Mouse (Mus musculus) right cerebral cortex, adult 18-20 months (tissue): Measurements from ENCODE around the gene Ccdc34.

ENCODE experiments used
- DNase-seq: peaks from one replicate; pipeline ENCODE4 v3.0.0; 2022; ENCODE audit warnings: mixed read lengths

Gene Ccdc34

DNA sequence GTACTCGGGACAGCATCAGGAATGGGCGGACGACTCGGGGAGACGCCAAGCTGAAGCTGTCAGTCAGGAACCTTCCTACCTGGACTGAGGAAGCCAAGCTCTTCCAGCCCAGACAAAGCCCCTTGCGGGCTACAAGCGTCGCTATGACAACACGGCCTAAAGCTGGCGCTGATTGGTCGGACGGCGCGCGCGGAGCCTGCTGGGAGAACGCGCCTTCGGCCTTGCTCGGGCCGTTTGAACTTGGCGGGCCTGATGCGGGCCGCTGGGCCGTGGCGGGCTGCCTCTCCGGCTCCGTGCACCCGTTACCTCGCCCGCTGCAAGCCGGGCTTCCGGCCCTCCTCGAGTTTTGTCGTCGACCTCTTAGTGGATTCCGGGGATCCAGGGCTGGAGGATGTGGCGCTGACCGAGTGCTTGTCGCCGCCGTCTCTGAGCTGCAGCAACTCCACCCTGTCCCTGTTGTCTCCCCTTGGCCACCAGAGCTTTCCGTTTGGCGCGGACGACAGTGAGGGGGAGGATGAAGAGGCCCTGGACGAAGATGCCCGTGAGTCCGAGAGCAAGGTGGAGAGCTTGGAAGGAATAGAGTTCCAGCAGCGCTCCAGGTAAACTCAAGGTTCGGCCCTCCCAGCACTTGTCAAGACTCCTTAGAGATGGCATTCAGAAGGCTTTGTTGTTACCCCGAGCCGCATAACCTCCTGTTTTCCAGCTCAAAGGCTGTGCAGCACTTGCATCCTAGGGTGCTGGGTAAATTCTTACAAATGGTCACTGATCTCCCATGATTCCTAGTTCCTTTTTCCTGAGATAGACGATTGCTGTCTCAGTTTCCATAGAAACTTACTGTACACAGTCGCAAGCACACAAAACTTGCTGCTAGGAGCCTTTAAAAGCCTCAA, at the start of gene Ccdc34:
Gene Ccdc34, plus strand, starts transcription at position 202 of the 890 bp plus-strand sequence.
- peak; percentile 93 for DNase-seq

DNA sequence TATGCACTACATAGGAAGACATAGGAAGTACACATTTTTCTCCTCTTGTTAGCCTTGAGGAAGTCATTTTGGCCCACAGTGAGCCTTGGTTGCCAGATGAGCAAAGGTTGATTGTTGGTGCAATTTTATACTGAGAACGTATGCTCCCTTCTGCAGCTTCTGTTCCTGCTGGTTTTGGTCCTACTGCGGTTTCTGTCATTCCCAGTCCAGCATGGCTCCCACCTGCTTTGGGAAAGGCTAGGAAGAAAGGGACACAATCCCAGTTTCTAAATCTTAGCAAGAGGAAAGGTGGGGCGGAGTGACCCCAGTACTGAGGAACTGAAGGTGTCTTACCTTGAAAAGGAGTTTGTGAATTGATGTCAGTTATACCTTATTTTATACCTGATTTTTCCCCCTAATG, 48.2 kb upstream of the Ccdc34 start:
- no peak for DNase-seq

DNA sequence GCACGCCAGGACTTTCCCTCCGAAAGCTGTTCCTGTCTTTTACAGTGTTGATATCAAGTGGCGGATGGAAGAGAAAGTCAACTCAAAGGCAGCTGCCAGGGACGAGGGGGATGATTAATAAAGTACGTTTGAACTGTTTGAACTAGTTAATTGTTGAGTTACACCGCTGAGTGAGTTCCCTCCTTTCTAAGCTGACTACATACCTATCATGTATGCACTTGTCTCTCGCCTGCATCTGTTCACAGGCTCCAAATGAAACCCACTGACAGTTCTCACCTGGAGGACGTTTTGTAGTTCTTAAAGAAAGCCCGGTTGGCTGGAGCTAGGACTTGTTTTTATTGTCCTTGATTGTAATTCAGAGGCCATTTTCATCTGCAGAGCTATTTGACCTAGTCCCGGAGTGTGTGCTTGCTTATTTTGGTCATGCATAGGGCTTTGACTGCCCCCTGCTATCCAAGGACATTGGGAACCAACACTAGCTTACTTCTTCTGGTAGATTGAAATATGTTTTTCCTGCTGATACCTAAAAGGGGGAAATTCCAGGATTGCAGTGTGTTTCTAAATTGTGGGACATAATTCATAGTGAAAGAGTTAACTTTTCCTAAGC, 47.6 kb upstream of the Ccdc34 start:
- DNase-seq, result no peak

DNA sequence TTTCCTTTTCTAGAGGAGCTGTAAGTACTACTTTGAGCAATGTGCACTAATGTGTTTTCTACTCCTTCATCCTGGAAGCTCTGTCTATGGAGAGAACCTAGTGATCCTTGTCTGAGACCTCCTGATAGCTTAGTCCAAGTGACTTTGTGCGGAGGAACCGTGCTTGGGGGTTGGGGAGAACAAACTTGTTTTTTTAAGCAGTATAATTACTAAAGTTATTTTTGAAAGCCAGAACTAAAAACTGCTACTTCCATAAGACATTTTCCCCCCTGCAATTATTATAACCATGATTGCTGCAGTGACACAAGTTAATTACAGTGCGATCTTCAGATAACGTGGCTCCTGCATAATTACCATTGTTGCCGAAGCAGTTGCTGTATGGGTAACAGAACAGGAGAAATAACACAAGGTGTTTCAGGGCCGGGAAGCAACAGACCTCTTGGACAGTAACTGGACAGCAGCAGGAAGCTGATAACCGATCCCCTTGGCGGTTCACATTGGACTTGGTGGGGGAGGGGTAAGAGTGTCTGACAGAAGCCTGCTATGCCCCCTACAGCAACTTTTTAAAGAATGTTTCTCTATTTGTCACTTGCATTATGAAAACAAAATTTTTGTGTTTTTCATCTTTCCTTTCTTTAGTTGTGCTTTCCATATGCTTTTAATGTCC, 46.7 kb upstream of the Ccdc34 start:
- no peak for DNase-seq

DNA sequence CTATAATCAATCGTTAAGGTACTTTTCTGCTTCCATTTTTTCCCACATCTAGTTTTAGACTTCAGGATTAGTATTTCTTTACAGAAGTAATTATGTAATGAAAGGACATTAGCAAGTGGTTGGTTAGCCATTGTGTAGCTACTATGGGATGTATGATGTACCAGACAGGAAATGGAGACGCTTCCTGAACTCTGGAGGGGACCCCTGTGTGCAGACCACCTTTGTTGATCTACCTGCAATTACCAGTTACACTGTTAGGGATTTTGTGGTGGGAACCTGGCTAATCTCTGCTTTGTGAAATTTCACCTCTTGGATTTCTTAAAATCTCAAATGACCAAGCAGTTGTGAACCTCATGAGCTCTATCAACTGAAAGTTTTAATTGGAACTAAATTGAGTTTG, 45.3 kb upstream of the Ccdc34 start:
- no peak for DNase-seq

DNA sequence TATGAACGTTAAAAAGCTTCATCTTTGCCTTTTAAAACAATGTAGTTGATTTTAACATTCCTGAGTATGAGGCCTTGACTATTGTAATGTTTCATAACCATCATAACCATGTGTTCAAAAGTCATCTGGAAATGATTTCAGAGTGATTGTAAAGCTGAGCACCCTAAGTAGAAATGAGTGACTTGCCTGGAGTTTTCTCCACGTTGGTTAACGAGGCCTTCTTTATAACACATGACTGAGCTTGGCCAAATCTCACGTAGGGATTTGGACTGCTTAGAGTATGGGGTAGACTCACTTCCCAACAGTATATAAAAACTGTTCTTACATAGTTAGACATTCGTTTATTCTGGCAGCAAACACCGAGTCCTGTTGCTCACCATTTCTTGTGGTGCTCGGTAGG, 44.7 kb upstream of the Ccdc34 start:
- DNase-seq, result no peak

DNA sequence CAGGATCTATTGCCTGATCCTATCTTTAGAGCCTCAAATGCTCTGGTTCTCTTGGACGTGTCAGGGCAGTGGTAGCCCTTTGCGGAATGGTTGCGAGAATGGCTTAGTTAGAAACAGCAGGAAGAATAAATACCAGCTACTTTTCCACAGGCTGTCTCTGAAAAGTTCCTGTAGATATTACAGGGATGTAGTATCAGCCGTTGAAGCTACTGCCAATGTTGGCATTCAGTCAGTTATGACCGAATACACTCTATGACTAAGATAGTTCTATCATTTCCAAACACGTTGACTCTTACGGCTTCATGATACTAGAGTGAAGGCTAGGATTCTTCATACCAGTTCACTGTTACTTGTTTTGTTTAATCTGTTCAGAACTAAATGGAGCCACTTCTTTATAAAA, 42.8 kb upstream of the Ccdc34 start:
- DNase-seq, result no peak

DNA sequence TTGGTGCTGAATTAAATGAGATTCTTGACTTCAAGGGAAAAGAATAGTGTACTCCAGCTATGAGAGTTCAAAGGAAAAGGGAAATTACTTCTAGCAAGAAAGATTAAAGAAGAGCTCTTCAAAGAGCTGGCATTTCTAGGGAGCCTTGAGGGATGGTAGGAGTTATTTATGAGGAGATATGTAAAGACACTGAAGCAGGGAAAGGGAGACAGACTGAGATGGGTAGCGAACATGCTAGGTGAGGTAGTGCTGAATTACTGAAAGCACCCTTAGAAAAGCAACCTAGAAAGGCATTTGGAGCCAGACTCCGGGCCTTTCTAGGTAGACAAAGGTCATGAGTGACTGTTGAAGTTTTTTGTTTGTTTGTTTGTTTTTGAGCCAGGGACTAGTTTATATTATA, 41.4 kb upstream of the Ccdc34 start:
- DNase-seq, result no peak

DNA sequence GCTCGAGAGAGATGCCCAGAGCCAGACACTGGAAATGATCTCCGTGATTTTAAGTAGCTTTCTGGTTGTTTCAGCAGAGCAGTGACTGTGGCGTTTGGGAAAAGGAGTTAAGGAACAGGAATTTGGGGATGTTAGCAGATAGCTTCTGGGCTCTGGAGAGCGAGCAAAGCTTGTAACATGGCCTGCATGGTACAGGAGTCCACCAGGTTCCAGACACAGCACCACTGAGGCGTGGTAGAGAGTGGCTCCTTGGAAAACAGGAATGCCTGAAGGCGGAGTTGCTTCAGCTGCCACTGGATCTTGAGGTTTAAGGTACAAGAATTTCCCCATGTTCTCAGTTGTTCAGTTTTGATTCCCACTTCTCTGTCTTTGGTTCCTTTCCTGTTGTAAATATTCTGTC, 40.3 kb upstream of the Ccdc34 start:
- DNase-seq, result no peak

DNA sequence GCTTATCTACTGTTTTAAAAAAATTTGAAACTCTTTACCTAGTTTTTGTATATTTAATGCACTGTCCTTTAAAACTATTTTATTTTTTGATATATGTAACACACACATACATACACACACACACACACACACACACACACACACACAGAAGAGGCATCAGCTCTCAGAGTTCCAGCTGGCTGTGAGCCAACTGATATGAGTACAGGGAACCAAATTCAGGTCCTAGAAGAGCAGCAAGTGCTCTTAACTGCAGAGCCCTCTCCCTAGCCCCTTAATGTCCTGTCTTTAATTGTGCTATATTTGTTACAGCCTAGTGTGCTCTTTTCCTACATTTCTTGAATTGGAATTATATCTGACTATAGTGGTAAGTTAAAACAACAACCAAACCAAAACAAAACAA, 38.4 kb upstream of the Ccdc34 start:
- DNase-seq, result no peak

DNA sequence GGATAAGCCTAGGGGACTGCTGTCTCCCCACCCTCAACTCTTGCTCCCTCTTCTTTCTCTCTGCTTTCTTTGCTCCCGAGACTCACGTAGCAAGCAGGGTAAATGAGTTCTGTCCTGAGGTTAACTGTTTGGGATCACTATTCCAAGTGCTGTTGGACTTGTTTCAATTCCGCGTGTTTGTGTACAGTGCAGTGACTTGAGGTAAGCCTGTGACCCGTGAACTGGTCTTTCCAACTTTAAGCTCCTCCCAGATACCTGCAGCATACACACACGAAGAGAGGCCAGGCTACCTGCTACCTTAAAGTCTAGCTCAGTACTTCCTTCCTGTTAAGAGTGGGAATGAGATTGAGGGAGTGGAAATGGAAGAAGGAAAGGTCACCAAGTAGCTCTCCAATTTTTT, 34.2 kb upstream of the Ccdc34 start:
- no peak for DNase-seq

DNA sequence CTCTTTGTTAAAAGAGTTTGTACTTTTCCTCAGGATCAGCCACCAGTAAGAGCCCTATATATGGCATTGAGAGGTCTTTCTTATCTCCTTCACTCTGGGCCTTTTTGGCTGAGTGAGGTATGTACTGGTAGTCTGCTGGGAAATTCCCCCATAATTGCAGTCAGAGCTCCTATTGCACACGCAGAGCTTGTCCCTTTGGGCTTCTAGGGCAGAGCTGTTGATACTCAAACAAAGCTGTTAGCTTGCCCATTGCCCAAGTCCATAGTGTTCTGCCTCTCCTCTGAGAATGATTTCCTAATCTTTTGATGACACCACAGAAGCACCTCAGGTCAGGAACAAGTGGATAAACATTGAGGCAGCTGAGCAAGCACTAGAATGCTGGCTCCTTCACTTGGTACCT, 32.7 kb upstream of the Ccdc34 start:
- DNase-seq, result no peak

DNA sequence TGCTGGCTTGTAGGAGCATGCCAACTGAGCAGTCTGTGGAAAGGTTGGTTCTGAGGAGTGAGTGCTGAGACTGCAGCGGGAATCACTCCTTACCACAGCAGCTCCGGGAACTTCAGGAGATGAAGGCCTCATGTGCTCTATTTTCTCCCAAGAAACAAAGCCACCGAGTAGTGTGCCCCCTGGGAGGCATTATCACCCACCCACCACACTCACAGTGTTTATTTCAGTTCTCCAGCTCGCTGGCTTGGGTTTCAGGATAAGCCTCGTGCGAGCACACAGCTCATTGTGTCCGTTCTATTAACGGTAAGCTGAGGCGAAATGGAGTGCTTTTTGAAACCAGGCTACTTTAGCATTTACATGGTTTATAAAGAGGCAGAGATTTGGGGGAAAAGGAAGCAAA, 32.1 kb upstream of the Ccdc34 start:
- DNase-seq, result no peak

DNA sequence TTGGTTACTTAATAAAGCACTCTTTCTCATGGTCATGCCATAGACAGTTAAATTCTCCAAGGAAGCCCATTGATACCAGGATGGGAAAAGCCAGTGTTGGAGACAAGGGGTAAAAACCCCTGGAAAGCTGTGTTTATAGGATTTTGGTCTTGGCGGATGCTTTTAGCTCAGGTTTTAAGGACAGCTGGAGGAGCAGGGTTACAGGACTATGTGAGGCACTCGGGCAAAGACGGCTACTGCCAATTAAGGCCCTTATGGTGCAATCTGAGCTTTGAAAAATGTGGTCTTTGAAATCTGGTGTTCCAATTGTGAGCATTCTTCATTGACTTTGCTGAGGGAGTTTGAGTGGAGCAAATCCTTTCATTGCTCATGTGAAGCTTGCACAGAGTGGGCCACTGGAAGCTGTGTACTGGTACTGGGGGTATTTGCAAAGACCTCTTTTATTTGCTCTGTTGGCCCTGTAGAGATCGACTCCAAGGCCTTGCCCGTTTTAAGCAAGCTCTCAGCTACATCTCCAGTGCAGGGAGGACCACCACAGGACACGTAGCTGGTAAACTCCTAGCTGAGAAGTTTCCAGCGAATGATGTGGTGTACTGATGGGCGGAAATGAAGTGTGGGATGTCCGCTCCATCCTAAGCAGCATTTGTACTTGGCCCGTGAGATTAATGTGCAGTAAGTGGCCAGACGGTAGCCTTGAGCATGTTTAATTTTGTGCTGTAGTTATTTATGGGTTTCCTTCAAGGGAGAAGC, 31.4 kb upstream of the Ccdc34 start:
- DNase-seq, result no peak

DNA sequence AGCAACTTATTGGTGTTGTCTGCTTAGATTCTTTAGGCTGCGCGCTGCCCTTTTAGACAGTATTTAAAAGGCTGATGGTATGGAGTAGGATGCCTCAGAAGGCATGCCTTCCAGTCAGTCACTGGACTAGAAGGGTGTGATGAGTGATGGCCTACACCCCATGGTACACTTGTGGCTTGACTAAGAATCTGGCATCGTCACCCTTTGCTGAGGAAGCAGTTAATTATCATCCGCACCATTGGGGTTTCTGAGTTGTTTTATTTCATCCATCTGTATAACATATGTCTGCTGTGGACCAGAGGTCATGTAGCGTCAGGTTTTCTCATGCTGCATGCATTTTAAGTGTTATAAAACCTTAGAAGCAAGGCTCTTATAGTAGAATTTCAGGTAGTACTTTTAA, 29.7 kb upstream of the Ccdc34 start:
- DNase-seq, result no peak

DNA sequence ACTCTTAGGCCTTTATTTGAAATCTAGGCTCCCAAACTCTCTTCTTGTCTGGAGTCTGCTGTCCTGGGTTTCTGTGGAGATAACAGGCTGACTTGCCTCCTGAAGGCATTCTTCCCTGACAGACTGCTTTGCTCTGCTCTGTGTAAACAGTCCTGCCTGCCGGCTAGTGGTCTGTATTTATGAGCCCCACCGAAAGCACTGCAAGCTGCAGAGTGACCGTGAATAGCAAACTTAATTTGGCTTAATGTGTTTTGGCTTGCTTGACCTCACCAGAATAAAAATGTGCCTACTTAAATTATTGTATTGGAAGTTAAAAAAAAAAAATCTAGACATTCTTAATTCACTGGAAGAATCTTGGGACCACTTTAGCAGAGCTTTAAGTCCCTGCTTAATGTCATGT, 28.4 kb upstream of the Ccdc34 start:
- no peak for DNase-seq

DNA sequence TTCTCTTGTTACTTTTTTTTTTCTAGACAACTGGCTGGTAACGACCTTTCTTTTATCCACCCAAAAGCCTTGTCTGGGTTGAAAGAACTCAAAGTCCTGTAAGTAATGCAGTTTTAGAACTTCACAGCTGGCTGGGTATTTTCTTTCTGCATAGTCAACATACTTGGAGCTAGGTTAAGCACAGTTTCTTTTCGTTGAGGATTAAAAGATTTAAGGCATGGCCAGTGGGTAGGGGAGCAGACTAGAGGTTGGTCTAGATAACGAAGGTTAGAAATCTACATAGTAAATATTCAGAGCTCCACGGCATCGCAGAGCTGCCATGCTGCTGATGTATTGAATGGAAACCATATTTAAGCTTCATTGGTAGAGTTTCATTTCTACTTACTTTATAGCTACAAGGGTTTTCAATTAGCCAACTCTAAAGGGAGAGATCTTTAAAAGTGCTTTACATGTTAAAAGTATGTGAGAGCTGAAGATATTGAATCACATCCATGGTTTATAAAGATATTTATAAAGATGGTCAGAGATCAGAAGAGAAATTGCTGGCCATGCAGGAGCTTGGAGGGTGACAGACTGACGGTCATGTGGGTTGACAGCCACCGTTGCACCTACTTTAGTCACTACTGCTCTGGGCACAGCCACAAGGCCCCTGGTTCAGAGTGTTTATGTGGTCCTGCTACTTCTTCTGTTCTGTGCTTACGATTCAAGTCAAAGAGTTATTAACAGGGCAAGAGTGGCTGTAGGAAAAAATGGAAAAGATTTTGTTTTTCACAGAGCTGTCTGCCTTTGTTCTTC, 27.7 kb upstream of the Ccdc34 start:
- DNase-seq, result no peak

DNA sequence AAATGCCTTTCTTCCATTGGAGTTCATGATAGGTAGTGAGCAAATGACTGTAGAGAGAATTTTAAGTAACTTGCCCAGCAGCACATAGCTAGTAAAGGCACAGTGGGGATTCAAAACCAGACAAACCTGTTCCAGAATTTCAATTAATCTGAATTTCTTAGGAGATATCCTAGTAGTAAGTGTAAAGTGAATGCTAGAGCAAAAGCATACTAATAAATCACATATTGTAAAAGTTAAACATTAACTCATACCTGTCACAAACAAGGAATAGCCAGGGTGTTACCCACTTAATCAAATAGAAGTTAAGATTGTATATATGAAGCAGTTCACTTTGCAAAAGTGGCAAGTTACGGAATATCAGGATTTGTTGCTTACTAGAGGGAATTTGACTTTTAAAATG, 25.9 kb upstream of the Ccdc34 start:
- no peak for DNase-seq

DNA sequence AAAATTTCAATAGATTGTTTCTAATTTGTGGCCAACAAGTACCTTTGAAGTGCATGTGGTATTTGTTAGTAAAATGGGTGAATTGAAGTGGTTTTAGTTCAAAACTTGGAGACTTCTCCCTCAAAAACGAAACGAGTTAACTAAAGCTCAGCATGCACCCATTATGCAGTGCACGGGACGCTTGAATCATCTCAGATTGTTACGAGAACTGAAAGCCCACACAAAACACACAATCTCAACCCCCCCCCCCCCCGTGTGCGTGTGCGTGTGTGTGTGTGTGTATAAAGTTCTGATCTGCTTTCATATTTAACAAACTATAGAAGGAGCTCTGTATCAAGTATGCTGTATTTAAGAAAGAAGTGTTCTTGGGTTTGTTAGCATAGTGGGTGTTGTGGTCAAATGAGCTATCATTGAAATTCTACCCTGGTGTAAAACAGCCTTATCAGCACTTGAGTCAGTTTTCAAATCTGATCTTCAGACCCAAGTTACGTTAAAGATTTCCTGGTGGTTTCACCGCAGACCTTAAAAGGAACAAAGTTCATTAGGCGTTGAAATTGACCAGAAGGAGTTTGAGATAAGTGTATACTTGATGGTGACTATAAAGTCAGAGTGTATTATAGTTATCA, 25.1 kb upstream of the Ccdc34 start:
- no peak for DNase-seq

DNA sequence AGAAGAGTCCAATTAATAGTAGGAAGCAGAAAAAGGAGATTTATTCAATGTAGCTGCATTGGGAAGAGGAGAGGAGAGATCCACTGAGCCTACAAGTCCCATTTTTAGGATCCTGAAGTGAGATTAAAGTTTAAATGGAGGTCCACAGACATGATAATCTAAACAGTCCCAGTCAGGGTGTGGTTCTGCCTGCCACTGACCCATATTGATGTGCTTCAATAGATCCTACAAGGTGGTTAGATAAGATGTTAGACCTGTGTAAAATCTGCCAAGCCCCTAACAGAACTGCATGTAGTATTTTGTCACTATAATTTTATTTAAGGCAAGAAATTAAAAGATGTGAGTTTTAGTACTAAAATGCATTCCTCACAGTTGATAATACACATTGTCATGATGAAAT, 24.2 kb upstream of the Ccdc34 start:
- DNase-seq, result no peak

DNA sequence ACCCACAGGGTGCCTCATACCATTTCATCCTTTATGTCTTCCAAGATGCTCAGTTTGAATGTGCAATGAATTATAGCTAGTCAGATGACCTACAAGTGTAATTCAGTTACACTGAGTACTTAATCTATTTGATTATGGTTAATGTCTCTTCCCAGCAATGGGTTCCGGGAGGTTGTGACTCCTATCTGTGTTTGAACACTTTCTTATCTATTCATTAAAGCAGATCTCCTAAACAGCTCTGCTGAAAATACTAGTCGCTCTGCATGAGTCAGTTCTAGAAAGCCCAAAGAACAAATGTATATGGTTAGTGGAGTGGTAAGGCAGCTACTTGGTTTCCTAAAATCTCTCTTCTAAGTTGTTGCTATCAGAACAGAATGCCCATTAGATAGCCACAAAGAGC, 22.6 kb upstream of the Ccdc34 start:
- no peak for DNase-seq

DNA sequence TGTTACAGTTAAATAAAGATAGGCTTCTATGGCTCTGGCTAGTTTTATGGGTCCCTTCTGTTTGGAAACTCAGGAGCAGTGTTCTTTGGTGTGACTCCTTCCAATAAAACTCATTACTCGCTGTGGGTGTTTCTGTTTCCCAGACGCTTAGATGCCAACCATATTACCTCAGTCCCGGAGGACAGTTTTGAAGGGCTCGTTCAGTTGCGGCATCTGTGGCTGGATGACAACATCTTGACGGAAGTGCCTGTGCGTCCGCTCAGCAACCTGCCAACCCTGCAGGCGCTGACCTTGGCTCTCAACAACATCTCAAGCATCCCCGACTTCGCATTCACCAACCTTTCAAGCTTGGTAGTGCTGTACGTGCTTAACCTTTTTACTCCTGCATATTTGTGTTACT, 21.2 kb upstream of the Ccdc34 start:
- DNase-seq, result no peak
